19 mouse cellular contexts compared by ENCODE assay signal in genomic region chr11:93643436-93643835, GRCm38 (mm10).
DNase-seq lines count a peak whose midpoint lies in the region; ATAC-seq and TF ChIP-seq lines count a peak whose summit lies in the region.
"Had no signal": no experiment of that assay in that cellular context is flagged by ENCODE, and none has a peak within 500 bp of the region (broad histone marks: within the 10 kb centered on the region; RNA-seq: fewer than 3 reads in every experiment).

No protein-coding gene starts in this region.

- TF ChIP-seq CTCF in hindbrain, postnatal 0 days (IDR thresholded peaks at IDR 0.05; ENCODE audit: low read depth): no peak

- H3K4me3 ChIP-seq in hindbrain, postnatal 0 days (ENCODE audit: low read length): no peak overlapping the region
- H3K4me3 ChIP-seq: hindbrain, embryonic 10.5 days; intestine, embryonic 15.5 days; liver, embryonic 12.5 days; lung, embryonic 15.5 days; midbrain, embryonic 12.5 days; myocyte; neural tube, embryonic 15.5 days had no signal

- H3K9me3 ChIP-seq in hindbrain, postnatal 0 days (ENCODE audit: low read length): no peaks in the 10 kb centered on the region
- H3K9me3 ChIP-seq: hindbrain, embryonic 10.5 days; intestine, embryonic 15.5 days; liver, embryonic 12.5 days; lung, embryonic 15.5 days; midbrain, embryonic 12.5 days; neural tube, embryonic 15.5 days had no signal

- no peak for ATAC-seq in hindbrain, postnatal 0 days
- ATAC-seq: intestine, embryonic 15.5 days; liver, embryonic 12.5 days had no signal

- no peaks in the 10 kb centered on the region for H3K36me3 ChIP-seq in hindbrain, postnatal 0 days (ENCODE audit: insufficient read depth, low read length)
- H3K36me3 ChIP-seq: hindbrain, embryonic 10.5 days; intestine, embryonic 15.5 days; liver, embryonic 12.5 days; lung, embryonic 15.5 days; midbrain, embryonic 12.5 days; neural tube, embryonic 15.5 days had no signal

- no peak overlapping the region for H3K4me2 ChIP-seq in hindbrain, postnatal 0 days (ENCODE audit: low read depth, low read length)
- H3K4me2 ChIP-seq: intestine, embryonic 15.5 days; liver, embryonic 12.5 days; lung, embryonic 15.5 days; midbrain, embryonic 12.5 days; neural tube, embryonic 15.5 days had no signal

- no peaks in the 10 kb centered on the region for H3K27me3 ChIP-seq in hindbrain, postnatal 0 days (ENCODE audit: insufficient read depth, low read length)
- H3K27me3 ChIP-seq: intestine, embryonic 15.5 days; liver, embryonic 12.5 days; lung, embryonic 15.5 days; midbrain, embryonic 12.5 days; neural tube, embryonic 15.5 days had no signal

- 85% methylated on average over 9 of the region's 9 CpGs for WGBS in hindbrain, postnatal 0 days

- DNase-seq in left cerebral cortex, postnatal 25 days (ENCODE audit: low spot score in 2 of 2): peak; percentile 17 to 18
- DNase-seq in left cerebral cortex, postnatal 36 days (ENCODE audit: low spot score in 2 of 2): no peak
- peak; percentile 72 for DNase-seq in cerebellum, adult 8-10 months
- peak; percentile 30 to 72 for DNase-seq in layer of hippocampus, adult 18-20 months (ENCODE audit: low spot score in 2 of 2)
- peak; percentile 28 to 40 for DNase-seq in right cerebral cortex, postnatal 10 days (ENCODE audit: low spot score in 2 of 2)
- DNase-seq in hindbrain, postnatal 0 days (ENCODE audit: low spot score): no peak
- DNase-seq in adrenal gland, adult 8-10 months: no peak
- DNase-seq in kidney, postnatal 4 days: no peak
- DNase-seq: adrenal gland, postnatal 36 days; B cell, adult 2 months; gastrocnemius, postnatal 14 days; thymus, postnatal 36 days had no signal

- intact Hi-C loops in left cerebral cortex, postnatal 25 days (cut with DNase I): no loop called here
- intact Hi-C loops in left cerebral cortex, postnatal 36 days (cut with DNase I): no loop called here

- no peak overlapping the region for H3K27ac ChIP-seq in hindbrain, postnatal 0 days
- H3K27ac ChIP-seq: hindbrain, embryonic 10.5 days; intestine, embryonic 15.5 days; liver, embryonic 12.5 days; lung, embryonic 15.5 days; midbrain, embryonic 12.5 days; neural tube, embryonic 15.5 days had no signal

- no peak overlapping the region for H3K9ac ChIP-seq in hindbrain, postnatal 0 days (replicated peaks; ENCODE audit: low read length)
- H3K9ac ChIP-seq: intestine, embryonic 15.5 days; liver, embryonic 12.5 days; lung, embryonic 15.5 days; midbrain, embryonic 12.5 days; neural tube, embryonic 15.5 days had no signal

- no peaks in the 10 kb centered on the region; the same call in 1 of the 2 replicates for H3K4me1 ChIP-seq in hindbrain, postnatal 0 days (ENCODE audit: insufficient read depth, low read length)
- H3K4me1 ChIP-seq: intestine, embryonic 15.5 days; liver, embryonic 12.5 days; lung, embryonic 15.5 days; neural tube, embryonic 15.5 days had no signal

Comparison
In these comparisons a context has a peak if more than half of its experiments do, and no peak if none do; other contexts are left out.
1. DNase-seq: peak in left cerebral cortex, postnatal 25 days (2 of 2), cerebellum, adult 8-10 months (single experiment), layer of hippocampus, adult 18-20 months (2 of 2) and right cerebral cortex, postnatal 10 days (2 of 2); none in left cerebral cortex, postnatal 36 days (0 of 2), hindbrain, postnatal 0 days (single experiment), adrenal gland, adult 8-10 months (single experiment) and kidney, postnatal 4 days (0 of 2).